Mouse (Mus musculus) heart, embryonic 14.5 days (tissue): ENCODE results near the gene Ston1. TPM values are rescaled to one million over a fixed set of nuclear protein-coding genes. Genes with fewer than 3 reads are reported as not detected.

Source experiments
- ATAC-seq: fragments of 200-750 bp; cut with Nextera tagmentation; 2 replicates; pipeline ENCODE4 v1.8.0; 2017; ENCODE audit warnings: low read depth, moderate TSS enrichment; ENCODE audit not compliant: insufficient number of reproducible peaks, insufficient read depth, low FRiP score
- H3K27ac ChIP-seq, 2 experiments: fragments of 200-500 bp in 1 of 2; fragments of 300-500 bp in 1 of 2; sonication (generic) in 1 of 2; replicated peaks in 1 of 2; 2 replicates each; pipeline ENCODE4 v1.5.1; 2012 to 2014; ENCODE audit warnings: low read depth in 2 of 2, low read length in 2 of 2, control low read depth in 1 of 2, mild to moderate bottlenecking in 1 of 2, mixed read lengths in 1 of 2; ENCODE audit not compliant: control insufficient read depth in 1 of 2, insufficient read depth in 1 of 2
- H3K27me3 ChIP-seq: fragments of 300-500 bp; sonication (generic); 2 replicates; pipeline ENCODE4 v1.6.1; 2014; ENCODE audit warnings: mild to moderate bottlenecking, low read length, control low read depth; ENCODE audit not compliant: control insufficient read depth, insufficient read depth
- H3K36me3 ChIP-seq: fragments of 300-500 bp; sonication (generic); 2 replicates; pipeline ENCODE4 v1.6.1; 2014; ENCODE audit warnings: mild to moderate bottlenecking, control low read depth, low read length, mixed read lengths; ENCODE audit not compliant: control insufficient read depth, insufficient read depth
- H3K4me1 ChIP-seq, 2 experiments: fragments of 200-500 bp in 1 of 2; fragments of 300-500 bp in 1 of 2; sonication (generic) in 1 of 2; 2 replicates each; pipeline ENCODE4 v1.6.1; 2012 to 2014; ENCODE audit warnings: low read length in 2 of 2, control low read depth in 1 of 2, mixed read lengths in 1 of 2; ENCODE audit not compliant: control insufficient read depth in 2 of 2, insufficient read depth in 2 of 2
- H3K4me2 ChIP-seq: fragments of 300-500 bp; sonication (generic); 2 replicates; pipeline ENCODE4 v1.6.1; 2014; ENCODE audit warnings: mild to moderate bottlenecking, low read length
- H3K4me3 ChIP-seq, 2 experiments: fragments of 200-500 bp in 1 of 2; fragments of 300-500 bp in 1 of 2; sonication (generic) in 1 of 2; 2 replicates each; pipeline ENCODE4 v1.5.1; 2012 to 2014; ENCODE audit warnings: low read length in 2 of 2, mild to moderate bottlenecking in 2 of 2, control low read depth in 1 of 2, low read depth in 1 of 2, moderate library complexity in 1 of 2; ENCODE audit not compliant: control insufficient read depth in 1 of 2, insufficient read depth in 1 of 2
- H3K9ac ChIP-seq: fragments of 300-500 bp; sonication (generic); 2 replicates; pipeline ENCODE4 v1.6.1; 2014; ENCODE audit warnings: mild to moderate bottlenecking, low read length
- H3K9me3 ChIP-seq: fragments of 300-500 bp; sonication (generic); 2 replicates; pipeline ENCODE4 v1.6.1; 2016; ENCODE audit warnings: low read length, control low read depth; ENCODE audit not compliant: control insufficient read depth
- WGBS: fragments of 180-500 bp; shearing (Covaris S2); extraction: QIAGEN DNeasy Blood & Tissue Kit; methylation state at CpG from one replicate; pipeline ENCODE4 v1.1.7; 2014; 5-methylcytosine and 5-hydroxymethylcytosine counted together
- polyA plus RNA-seq: library from polyadenylated mRNA; unstranded; fragments of >200 nt; fragmentation: Nextera tagmentation; extraction: Ambion mirVana; gene quantifications from 2 replicates; pipeline ENCODE4 v1.2.1, GENCODE M21; 2014

Ston1 gene
- polyA plus RNA-seq, 1 experiment from 2014 or later: 10.2 TPM

GRCm38 (mm10) chr17:88588228-88588627, 9.3 kb upstream of the Ston1 start:
- H3K36me3 ChIP-seq: peaks cover 60% of the 10 kb centered on the region
- WGBS: 89% methylated on average over 8 of the region's 8 CpGs
- no peaks in the 10 kb centered on the region for H3K4me1 ChIP-seq
- H3K4me2 ChIP-seq: no peak overlapping the region
- no peak for ATAC-seq
- H3K27ac ChIP-seq: no peak overlapping the region
- H3K4me3 ChIP-seq: no peak overlapping the region
- H3K9ac ChIP-seq: no peak overlapping the region
- no peaks in the 10 kb centered on the region for H3K27me3 ChIP-seq
- H3K9me3 ChIP-seq: no peaks in the 10 kb centered on the region

- Histone ChIP-seq H3K9me3 (no peaks in the 10 kb centered on the region), H3K27ac (no peak overlapping the region), H3K4me3 (no peak overlapping the region), H3K4me1 (no peaks in the 10 kb centered on the region), H3K9ac (no peak overlapping the region), H3K36me3 (peaks cover 41% of the 10 kb centered on the region), H3K27me3 (no peaks in the 10 kb centered on the region), H3K4me2 (no peak overlapping the region)
- ATAC-seq: no peak
- WGBS: 82% methylated on average over 6 of the region's 6 CpGs
Observed at GRCm38 (mm10) chr17:88590251-88590650, 7.2 kb upstream of the Ston1 start.

- no peak overlapping the region for H3K4me2 ChIP-seq
- 0 out of 2 replicates have a peak, but pooled peaks cover 3% of the 10 kb centered on the region for H3K36me3 ChIP-seq
- H3K4me3 ChIP-seq: no peak overlapping the region
- peaks cover 12 to 20% of the 10 kb centered on the region in 2 experiments for H3K4me1 ChIP-seq
- no peaks in the 10 kb centered on the region for H3K9me3 ChIP-seq
- H3K9ac ChIP-seq: no peak overlapping the region
- no peak for ATAC-seq
- H3K27ac ChIP-seq: no peak overlapping the region
- H3K27me3 ChIP-seq: no peaks in the 10 kb centered on the region
- WGBS: 52% methylated on average over 4 of the region's 4 CpGs
Observed at GRCm38 (mm10) chr17:88595071-88595470, 2.4 kb upstream of the Ston1 start.

GRCm38 (mm10) chr17:88596068-88596467, 1.4 kb upstream of the Ston1 start:
- no peaks in the 10 kb centered on the region for H3K9me3 ChIP-seq
- H3K27ac ChIP-seq: no peak overlapping the region
- WGBS: 78% methylated on average over 4 of the region's 4 CpGs
- peaks cover 12 to 25% of the 10 kb centered on the region in 2 experiments for H3K4me1 ChIP-seq
- no peak overlapping the region for H3K4me3 ChIP-seq
- no peak overlapping the region for H3K9ac ChIP-seq
- H3K27me3 ChIP-seq: no peaks in the 10 kb centered on the region
- no peaks in the 10 kb centered on the region for H3K36me3 ChIP-seq
- no peak overlapping the region for H3K4me2 ChIP-seq
- no peak for ATAC-seq

- Histone ChIP-seq H3K36me3 (no peaks in the 10 kb centered on the region), H3K27me3 (no peaks in the 10 kb centered on the region), H3K4me2 (peak overlapping the region; percentile 89), H3K27ac (peak overlapping the region; percentile 93 to 95), H3K9ac (peak overlapping the region; percentile 92), H3K4me1 (peaks cover 12 to 25% of the 10 kb centered on the region in 2 experiments), H3K4me3 (peak overlapping the region; percentile 53 to 76), H3K9me3 (no peaks in the 10 kb centered on the region)
- 32% methylated on average over 16 of the region's 16 CpGs for WGBS
- no peak for ATAC-seq
Observed at GRCm38 (mm10) chr17:88596544-88597221, 801 bp upstream of the Ston1 start.

- under 1% methylated on average over 5 of the region's 5 CpGs for WGBS
- H3K4me3 ChIP-seq: peak overlapping the region; percentile 53 to 76
- ATAC-seq: no peak
Observed at GRCm38 (mm10) chr17:88598056-88598420, 554 bp downstream of the Ston1 start.

GRCm38 (mm10) chr17:88598570-88599368, 1.3 kb downstream of the Ston1 start:
- Histone ChIP-seq H3K27ac (peak overlapping the region; percentile 66 to 68), H3K9me3 (no peaks in the 10 kb centered on the region), H3K36me3 (peaks cover 2% of the 10 kb centered on the region; the same call in 1 of the 2 replicates), H3K9ac (peak overlapping the region; percentile 92), H3K4me1 (peaks cover 12 to 25% of the 10 kb centered on the region in 2 experiments), H3K4me3 (peak overlapping the region; percentile 29 to 76), H3K27me3 (no peaks in the 10 kb centered on the region), H3K4me2 (peak overlapping the region; percentile 89)
- WGBS: 15% methylated on average over 14 of the region's 14 CpGs
- ATAC-seq: no peak

More at GRCm38 (mm10) chr17:88598056-88598420, 554 bp downstream of the Ston1 start:
- Histone ChIP-seq H3K27ac (peak overlapping the region; percentile 46 to 95), H3K36me3 (no peaks in the 10 kb centered on the region), H3K27me3 (no peaks in the 10 kb centered on the region), H3K9me3 (no peaks in the 10 kb centered on the region), H3K4me1 (peaks cover 12 to 25% of the 10 kb centered on the region in 2 experiments), H3K9ac (peak overlapping the region; percentile 92), H3K4me2 (peak overlapping the region; percentile 89)
